In genomic region chr5:34232481-34233220, GRCm38 (mm10) we compare ENCODE assay signal across 16 mouse cellular contexts. TPM values are rescaled to one million over a fixed set of nuclear protein-coding genes. Genes with fewer than 3 reads are reported as not detected.
DNase-seq lines count a peak whose midpoint lies in the region; ATAC-seq and TF ChIP-seq lines count a peak whose summit lies in the region.
"Had no signal": no experiment of that assay in that cellular context is flagged by ENCODE, and none has a peak within 500 bp of the region (broad histone marks: within the 10 kb centered on the region; RNA-seq: fewer than 3 reads in every experiment).

No protein-coding gene starts in this region.

- H3K27ac ChIP-seq in forebrain, postnatal 0 days (ENCODE audit: low read depth, low read length), result no peak overlapping the region
- no peak overlapping the region for H3K27ac ChIP-seq in forebrain, embryonic 13.5 days
- no peak overlapping the region for H3K27ac ChIP-seq in kidney, embryonic 15.5 days
- no peak overlapping the region for H3K27ac ChIP-seq in left cerebral cortex, adult 2 months
- H3K27ac ChIP-seq: hindbrain, embryonic 10.5 days; limb, embryonic 15.5 days; stomach, embryonic 15.5 days had no signal

- no peak for TF ChIP-seq CTCF in forebrain, postnatal 0 days (IDR thresholded peaks at IDR 0.05; ENCODE audit: low read depth)
- no peak for TF ChIP-seq CTCF in left cerebral cortex, adult 2 months (IDR thresholded peaks at IDR 0.05)

- no peaks in the 10 kb centered on the region for H3K27me3 ChIP-seq in forebrain, postnatal 0 days (ENCODE audit: insufficient read depth, low read length)
- H3K27me3 ChIP-seq in forebrain, embryonic 13.5 days, result no peaks in the 10 kb centered on the region
- H3K27me3 ChIP-seq in kidney, embryonic 15.5 days, result no peaks in the 10 kb centered on the region
- H3K27me3 ChIP-seq: limb, embryonic 15.5 days; Patski; stomach, embryonic 15.5 days had no signal

- DNase-seq in forebrain, postnatal 0 days, result peak; percentile 24
- DNase-seq in A20 (ENCODE audit: low read depth, low spot score), result peak; percentile 87
- peak; percentile 75 for DNase-seq in brain, adult 2 months (ENCODE audit: low read depth, low spot score)
- DNase-seq in naive thymus-derived CD4-positive, alpha-beta T cell, adult 2 months (ENCODE audit: low read depth), result peak; percentile 40
- DNase-seq in yolk sac, embryonic 10.5 days (ENCODE audit: low spot score), result no peak
- no peak for DNase-seq in left cerebral cortex, adult 2 months (ENCODE audit: extremely low spot score in 1 of 2, low spot score in 2 of 2)
- DNase-seq: lung, adult 2 months had no signal

- no peak overlapping the region for H3K4me2 ChIP-seq in forebrain, postnatal 0 days (ENCODE audit: low read depth)
- H3K4me2 ChIP-seq in forebrain, embryonic 13.5 days, result no peak overlapping the region
- H3K4me2 ChIP-seq in kidney, embryonic 15.5 days, result no peak overlapping the region
- H3K4me2 ChIP-seq: limb, embryonic 15.5 days; stomach, embryonic 15.5 days had no signal

- H3K4me3 ChIP-seq in forebrain, postnatal 0 days (ENCODE audit: low read depth, low read length), result no peak overlapping the region
- H3K4me3 ChIP-seq in forebrain, embryonic 13.5 days, result no peak overlapping the region
- no peak overlapping the region for H3K4me3 ChIP-seq in kidney, embryonic 15.5 days (replicated peaks)
- no peak overlapping the region for H3K4me3 ChIP-seq in left cerebral cortex, adult 2 months
- H3K4me3 ChIP-seq: heart, embryonic 10.5 days; hindbrain, embryonic 10.5 days; limb, embryonic 15.5 days; stomach, embryonic 15.5 days had no signal

- H3K9ac ChIP-seq in forebrain, postnatal 0 days, result no peak overlapping the region
- H3K9ac ChIP-seq in forebrain, embryonic 13.5 days, result no peak overlapping the region
- no peak overlapping the region for H3K9ac ChIP-seq in kidney, embryonic 15.5 days
- H3K9ac ChIP-seq: limb, embryonic 15.5 days; stomach, embryonic 15.5 days had no signal

- ATAC-seq in forebrain, postnatal 0 days, result no peak
- ATAC-seq in forebrain, embryonic 13.5 days, result no peak
- no peak for ATAC-seq in kidney, embryonic 15.5 days (replicated peaks; ENCODE audit: low FRiP score)
- ATAC-seq: forebrain, embryonic 14.5 days; Patski had no signal

- no peaks in the 10 kb centered on the region for H3K9me3 ChIP-seq in forebrain, postnatal 0 days (ENCODE audit: low read length)
- no peaks in the 10 kb centered on the region for H3K9me3 ChIP-seq in forebrain, embryonic 13.5 days (replicated peaks)
- no peaks in the 10 kb centered on the region for H3K9me3 ChIP-seq in kidney, embryonic 15.5 days (replicated peaks)
- H3K9me3 ChIP-seq: heart, embryonic 10.5 days; hindbrain, embryonic 10.5 days; limb, embryonic 15.5 days; stomach, embryonic 15.5 days had no signal

- intact Hi-C loops in left cerebral cortex, adult 2 months (cut with DNase I), result no loop called here

- WGBS in forebrain, postnatal 0 days, result 64% methylated on average over 8 of the region's 8 CpGs
- 76% methylated on average over 8 of the region's 8 CpGs for WGBS in forebrain, embryonic 13.5 days
- WGBS in kidney, embryonic 15.5 days, result 66% methylated on average over 8 of the region's 8 CpGs

- no peaks in the 10 kb centered on the region; the same call in 1 of the 2 replicates for H3K36me3 ChIP-seq in forebrain, postnatal 0 days (ENCODE audit: insufficient read depth)
- no peaks in the 10 kb centered on the region for H3K36me3 ChIP-seq in forebrain, embryonic 13.5 days (ENCODE audit: poor library complexity, severe bottlenecking)
- no peaks in the 10 kb centered on the region for H3K36me3 ChIP-seq in kidney, embryonic 15.5 days
- H3K36me3 ChIP-seq: heart, embryonic 10.5 days; hindbrain, embryonic 10.5 days; limb, embryonic 15.5 days; stomach, embryonic 15.5 days had no signal

- H3K4me1 ChIP-seq in forebrain, postnatal 0 days (ENCODE audit: insufficient read depth), result no peaks in the 10 kb centered on the region
- H3K4me1 ChIP-seq in forebrain, embryonic 13.5 days, result peaks cover 4% of the 10 kb centered on the region; the same call in 1 of the 2 replicates
- no peaks in the 10 kb centered on the region for H3K4me1 ChIP-seq in kidney, embryonic 15.5 days
- H3K4me1 ChIP-seq: hindbrain, embryonic 10.5 days; stomach, embryonic 15.5 days had no signal

RNA-seq across cellular contexts. Expression of gene Mxd4, which starts 45.1 kb away (rescaled TPM):
- total RNA-seq in forebrain, postnatal 0 days (2014; rRNA removed), result 75.9 and 88.9 TPM in 2 replicates
- 18.1 and 23.7 TPM in 2 replicates for polyA plus RNA-seq in forebrain, postnatal 0 days (2015; fragmentation: Nextera tagmentation; extraction: Ambion mirVana)
- polyA plus RNA-seq in forebrain, embryonic 13.5 days (2015; fragmentation: Nextera tagmentation; extraction: Ambion mirVana), result 28.2 and 31.1 TPM in 2 replicates
- 40.6 and 44.3 TPM in 2 replicates for polyA plus RNA-seq in kidney, embryonic 15.5 days (2015; fragmentation: Nextera tagmentation; extraction: Ambion mirVana)
- total RNA-seq in left cerebral cortex, adult 2 months (2021), result 10 to 100 TPM; 82.6 to 91.1 TPM

RNA-seq across cellular contexts. Expression of gene Zfyve28, which starts 55.6 kb away (rescaled TPM):
- total RNA-seq in forebrain, postnatal 0 days (2014; rRNA removed), result 12.2 and 14.2 TPM in 2 replicates
- 3.6 and 4.0 TPM in 2 replicates for polyA plus RNA-seq in forebrain, postnatal 0 days (2015; fragmentation: Nextera tagmentation; extraction: Ambion mirVana)
- polyA plus RNA-seq in forebrain, embryonic 13.5 days (2015; fragmentation: Nextera tagmentation; extraction: Ambion mirVana), result 1.8 and 1.9 TPM in 2 replicates
- 0.37 and 0.77 TPM in 2 replicates for polyA plus RNA-seq in kidney, embryonic 15.5 days (2015; fragmentation: Nextera tagmentation; extraction: Ambion mirVana)
- 10 to 100 TPM; 50.2 to 54.2 TPM for total RNA-seq in left cerebral cortex, adult 2 months (2021)

RNA-seq across cellular contexts. Expression of gene Cfap99, which starts 55.7 kb away (rescaled TPM):
- total RNA-seq in forebrain, postnatal 0 days (2014; rRNA removed), result 0.08 and 0.24 TPM in 2 replicates
- 0.10 and 0.23 TPM in 2 replicates for polyA plus RNA-seq in forebrain, postnatal 0 days (2015; fragmentation: Nextera tagmentation; extraction: Ambion mirVana)
- 0.08 TPM in 1 of 2 replicates, not detected in the other for polyA plus RNA-seq in forebrain, embryonic 13.5 days (2015; fragmentation: Nextera tagmentation; extraction: Ambion mirVana)
- polyA plus RNA-seq in kidney, embryonic 15.5 days (2015; fragmentation: Nextera tagmentation; extraction: Ambion mirVana), result not detected in 2 replicates
- total RNA-seq in left cerebral cortex, adult 2 months (2021), result 1 to 10 TPM; 1.4 to 1.5 TPM
- total RNA-seq: gastrocnemius, adult 8-10 months had no signal
- polyA plus RNA-seq: heart, embryonic 10.5 days; hindbrain, embryonic 10.5 days; limb, embryonic 15.5 days; Patski; stomach, embryonic 15.5 days had no signal

Comparison
In these comparisons a context has a peak if more than half of its experiments do, and no peak if none do; other contexts are left out.
1. DNase-seq: peak in forebrain, postnatal 0 days (single experiment), A20 (single experiment), brain, adult 2 months (single experiment) and naive thymus-derived CD4-positive, alpha-beta T cell, adult 2 months (single experiment); none in yolk sac, embryonic 10.5 days (single experiment) and left cerebral cortex, adult 2 months (0 of 2).